Mouse (Mus musculus) liver, embryonic 16.5 days (tissue): ENCODE measurements around the gene Tmem30b. TPM values are rescaled to one million over a fixed set of nuclear protein-coding genes. Genes with fewer than 3 reads are reported as not detected.

Source experiments
- ATAC-seq: fragments of 200-750 bp; cut with Nextera tagmentation; 2 replicates; pipeline ENCODE4 v1.8.0; 2017; ENCODE audit warnings: low read depth, mild to moderate bottlenecking, moderate number of reproducible peaks, moderate library complexity
- H3K27ac ChIP-seq: fragments of 300-500 bp; sonication (generic); 2 replicates; pipeline ENCODE4 v1.5.1; 2014; ENCODE audit warnings: mild to moderate bottlenecking, low read length
- H3K27me3 ChIP-seq: fragments of 300-500 bp; sonication (generic); 2 replicates; pipeline ENCODE4 v1.6.1; 2014; ENCODE audit warnings: low read depth, low read length, mixed read lengths; ENCODE audit not compliant: control insufficient read depth, insufficient read depth
- H3K36me3 ChIP-seq: fragments of 300-500 bp; sonication (generic); 2 replicates; pipeline ENCODE4 v1.6.1; 2014; ENCODE audit warnings: mild to moderate bottlenecking; ENCODE audit not compliant: control insufficient read depth, insufficient read depth
- H3K4me1 ChIP-seq: fragments of 300-500 bp; sonication (generic); 2 replicates; pipeline ENCODE4 v1.6.1; 2014; ENCODE audit warnings: low read depth, low read length, mixed read lengths; ENCODE audit not compliant: control insufficient read depth
- H3K4me2 ChIP-seq: fragments of 300-500 bp; sonication (generic); 2 replicates; pipeline ENCODE4 v1.6.1; 2014; ENCODE audit warnings: low read depth, low read length, mixed read lengths
- H3K4me3 ChIP-seq: fragments of 300-500 bp; sonication (generic); 2 replicates; pipeline ENCODE4 v1.5.1; 2014; ENCODE audit warnings: low read depth, mild to moderate bottlenecking, low read length
- H3K9ac ChIP-seq: fragments of 300-500 bp; sonication (generic); 2 replicates; pipeline ENCODE4 v1.6.1; 2014; ENCODE audit warnings: low read depth, low read length
- H3K9me3 ChIP-seq: fragments of 300-500 bp; sonication (generic); replicated peaks from 2 replicates; pipeline ENCODE4 v1.6.1; 2016; ENCODE audit warnings: low read length; ENCODE audit not compliant: control insufficient read depth
- WGBS: fragments of 180-500 bp; shearing (Covaris S2); extraction: QIAGEN DNeasy Blood & Tissue Kit; methylation state at CpG from one replicate; pipeline ENCODE4 v1.1.7; 2014; ENCODE audit not compliant: insufficient replicate concordance; 5-methylcytosine and 5-hydroxymethylcytosine counted together
- polyA plus RNA-seq: library from polyadenylated mRNA; unstranded; fragments of >200 nt; fragmentation: Nextera tagmentation; extraction: Ambion mirVana; gene quantifications from 2 replicates; pipeline ENCODE4 v1.2.1, GENCODE M21; 2015

Tmem30b gene
- polyA plus RNA-seq, result 12.9 and 14.4 TPM in 2 replicates

- Histone ChIP-seq H3K4me1 (no peaks in the 10 kb centered on the region; the same call in 1 of the 2 replicates), H3K9ac (peak within 1 kb of the TSS; percentile 54), H3K4me3 (peak within 1 kb of the TSS; percentile 53), H3K36me3 (no peaks in the 10 kb centered on the region), H3K4me2 (peak within 1 kb of the TSS; percentile 57), H3K27me3 (peaks cover 48% of the 10 kb centered on the region), H3K27ac (peak within 1 kb of the TSS; percentile 44; the same call in 1 of the 2 replicates), H3K9me3 (no peaks in the 10 kb centered on the region)
- 6% methylated on average over 57 of the region's 61 CpGs for WGBS
- peak; percentile 44 for ATAC-seq
Measured at GRCm38 (mm10) chr12:73546086-73546711, at the start of gene Tmem30b. Gene Tmem30b, minus strand, starts transcription at chr12:73546392.

- Histone ChIP-seq H3K36me3 (no peaks in the 10 kb centered on the region), H3K27ac (no peak overlapping the region), H3K4me1 (no peaks in the 10 kb centered on the region; the same call in 1 of the 2 replicates), H3K9me3 (no peaks in the 10 kb centered on the region), H3K27me3 (no peaks in the 10 kb centered on the region), H3K4me3 (no peak overlapping the region), H3K9ac (no peak overlapping the region), H3K4me2 (no peak overlapping the region)
- ATAC-seq, result no peak
- 35% methylated on average over 8 of the region's 8 CpGs for WGBS
Measured at GRCm38 (mm10) chr12:73595226-73595625, 49.0 kb upstream of the Tmem30b start.

GRCm38 (mm10) chr12:73594177-73594745 lies 48.1 kb upstream of the Tmem30b start:
- no peak for ATAC-seq
- 52% methylated on average over 9 of the region's 9 CpGs for WGBS

GRCm38 (mm10) chr12:73593021-73593798 lies 47.0 kb upstream of the Tmem30b start:
- Histone ChIP-seq H3K9ac (no peak overlapping the region), H3K27me3 (no peaks in the 10 kb centered on the region), H3K4me3 (no peak overlapping the region), H3K36me3 (no peaks in the 10 kb centered on the region), H3K4me1 (no peaks in the 10 kb centered on the region; the same call in 1 of the 2 replicates), H3K9me3 (no peaks in the 10 kb centered on the region), H3K4me2 (0 out of 2 replicates have a peak overlapping the region, but pooled peaks have one; percentile 24), H3K27ac (no peak overlapping the region)
- no peak for ATAC-seq
- WGBS, result 23% methylated on average over 12 of the region's 12 CpGs

More at GRCm38 (mm10) chr12:73594177-73594745, 48.1 kb upstream of the Tmem30b start:
- Histone ChIP-seq H3K27me3 (no peaks in the 10 kb centered on the region), H3K9ac (no peak overlapping the region), H3K4me3 (no peak overlapping the region), H3K4me2 (no peak overlapping the region), H3K4me1 (no peaks in the 10 kb centered on the region; the same call in 1 of the 2 replicates), H3K27ac (no peak overlapping the region), H3K9me3 (no peaks in the 10 kb centered on the region), H3K36me3 (no peaks in the 10 kb centered on the region)

- Histone ChIP-seq H3K4me2 (no peak overlapping the region), H3K27ac (no peak overlapping the region), H3K9me3 (no peaks in the 10 kb centered on the region), H3K36me3 (no peaks in the 10 kb centered on the region), H3K4me3 (no peak overlapping the region), H3K9ac (no peak overlapping the region), H3K27me3 (peaks cover 4% of the 10 kb centered on the region; the same call in 1 of the 2 replicates), H3K4me1 (no peaks in the 10 kb centered on the region; the same call in 1 of the 2 replicates)
- 57% methylated on average over 8 of the region's 11 CpGs for WGBS
- no peak for ATAC-seq
Measured at GRCm38 (mm10) chr12:73591625-73592024, 45.4 kb upstream of the Tmem30b start.

GRCm38 (mm10) chr12:73590627-73591276 lies 44.6 kb upstream of the Tmem30b start:
- WGBS, result 67% methylated on average over 15 of the region's 15 CpGs
- H3K9ac ChIP-seq, result no peak overlapping the region
- H3K27ac ChIP-seq, result no peak overlapping the region
- no peak overlapping the region for H3K4me3 ChIP-seq
- no peaks in the 10 kb centered on the region for H3K36me3 ChIP-seq
- peaks cover 10% of the 10 kb centered on the region for H3K27me3 ChIP-seq
- H3K9me3 ChIP-seq, result no peaks in the 10 kb centered on the region
- no peak overlapping the region for H3K4me2 ChIP-seq
- ATAC-seq, result no peak
- no peaks in the 10 kb centered on the region; the same call in 1 of the 2 replicates for H3K4me1 ChIP-seq

GRCm38 (mm10) chr12:73587262-73587661 lies 41.1 kb upstream of the Tmem30b start:
- Histone ChIP-seq H3K4me1 (peaks cover 3% of the 10 kb centered on the region; the same call in 1 of the 2 replicates), H3K9me3 (no peaks in the 10 kb centered on the region), H3K36me3 (no peaks in the 10 kb centered on the region), H3K9ac (no peak overlapping the region), H3K27ac (no peak overlapping the region), H3K4me3 (no peak overlapping the region), H3K27me3 (peaks cover 35% of the 10 kb centered on the region), H3K4me2 (no peak overlapping the region)
- WGBS, result 31% methylated on average over 3 of the region's 3 CpGs
- ATAC-seq, result no peak

GRCm38 (mm10) chr12:73585850-73586249 lies 39.7 kb upstream of the Tmem30b start:
- Histone ChIP-seq H3K9ac (no peak overlapping the region), H3K4me3 (peak overlapping the region; percentile 62), H3K4me1 (peaks cover 3% of the 10 kb centered on the region; the same call in 1 of the 2 replicates), H3K4me2 (peak overlapping the region; percentile 69), H3K9me3 (no peaks in the 10 kb centered on the region), H3K27ac (no peak overlapping the region), H3K27me3 (peaks cover 35% of the 10 kb centered on the region), H3K36me3 (no peaks in the 10 kb centered on the region)
- no peak for ATAC-seq
- 4% methylated on average over 7 of the region's 7 CpGs for WGBS
